Mouse (Mus musculus): ENCODE results near the gene Lgals1. TPM values are rescaled to one million over a fixed set of nuclear protein-coding genes. Genes with fewer than 3 reads are reported as not detected.

Lgals1 gene
- polyA plus RNA-seq, 1 experiment = 13,722 TPM

GRCm38 (mm10) chr15:78957021-78957420 lies 30.5 kb downstream of the Lgals1 start:
- no peak overlapping the region for H3ac ChIP-seq (ENCODE audit: control insufficient read depth, insufficient read length)
- H3K4me2 ChIP-seq (ENCODE audit: low read depth) = no peak overlapping the region
- H3K4me3 ChIP-seq = no peak overlapping the region
- no peaks in the 10 kb centered on the region for H3K36me3 ChIP-seq (ENCODE audit: control insufficient read depth, insufficient read depth)
- no peaks in the 10 kb centered on the region for H3K27me3 ChIP-seq (ENCODE audit: control insufficient read depth, insufficient read depth, insufficient read length)
- TF ChIP-seq CEBPB (IDR thresholded peaks at IDR 0.05; ENCODE audit: insufficient read depth, poor library complexity, severe bottlenecking) (no peak), SRF (IDR thresholded peaks at IDR 0.05; ENCODE audit: control insufficient read depth, insufficient read length, low read depth) (no peak), USF1 (IDR thresholded peaks at IDR 0.05; ENCODE audit: low read depth) (no peak), MYOD1 (IDR thresholded peaks at IDR 0.05; ENCODE audit: control insufficient read depth in 1 of 3, insufficient read length in 2 of 3, low read depth in 2 of 3) (no peak), E2F4 (IDR thresholded peaks at IDR 0.05; ENCODE audit: insufficient read depth) (no peak), TCF3 (IDR thresholded peaks at IDR 0.05; ENCODE audit: insufficient read length, low read depth) (no peak), POLR2A (IDR thresholded peaks at IDR 0.05; ENCODE audit: insufficient read length, low read depth) (no peak), MAX (IDR thresholded peaks at IDR 0.05; ENCODE audit: low read depth) (no peak)
- H3K79me2 ChIP-seq (ENCODE audit: control insufficient read depth, insufficient read depth) = no peaks in the 10 kb centered on the region

DNA sequence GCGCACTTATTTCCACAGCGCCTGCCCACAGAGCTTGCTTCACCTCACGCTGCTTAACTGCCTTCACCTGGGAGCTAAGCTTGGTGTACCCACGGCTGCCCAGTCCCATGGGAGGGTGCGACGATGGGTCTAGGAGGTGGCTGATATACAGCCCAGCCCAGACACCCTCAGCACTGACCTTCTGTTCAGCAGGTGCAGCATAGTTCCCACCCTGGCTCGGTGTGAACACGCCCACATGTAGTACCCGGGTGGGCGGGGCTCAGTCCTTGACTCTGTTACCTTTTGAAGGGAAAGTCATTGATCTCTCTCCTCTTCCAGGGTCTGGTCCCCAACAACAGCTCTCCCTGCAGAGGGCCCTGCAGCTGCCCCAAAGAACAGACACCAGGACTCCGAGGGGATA lies 33.0 kb downstream of the Lgals1 start:
- H3K4me3 ChIP-seq = no peak overlapping the region
- TF ChIP-seq POLR2AphosphoS2 (IDR thresholded peaks at IDR 0.05; ENCODE audit: insufficient read length, low read depth) = no peak
- no peak for TF ChIP-seq TCF3 (IDR thresholded peaks at IDR 0.05; ENCODE audit: insufficient read length, low read depth)
- TF ChIP-seq TCF12 (IDR thresholded peaks at IDR 0.05; ENCODE audit: insufficient read depth, poor library complexity, severe bottlenecking) = no peak
- TF ChIP-seq MAX (IDR thresholded peaks at IDR 0.05; ENCODE audit: low read depth) = no peak
- TF ChIP-seq E2F4 (IDR thresholded peaks at IDR 0.05; ENCODE audit: insufficient read depth) = no peak
- no peak for TF ChIP-seq MYOD1 (IDR thresholded peaks at IDR 0.05; ENCODE audit: control insufficient read depth in 1 of 3, insufficient read length in 2 of 3, low read depth in 2 of 3)
- no peak for TF ChIP-seq SRF (IDR thresholded peaks at IDR 0.05; ENCODE audit: control insufficient read depth, insufficient read length, low read depth)
- TF ChIP-seq MYOG (IDR thresholded peaks at IDR 0.05; ENCODE audit: control insufficient read depth in 1 of 3, insufficient read depth in 1 of 3, insufficient read length in 2 of 3, low read depth in 2 of 3) = no peak
- TF ChIP-seq POLR2A (IDR thresholded peaks at IDR 0.05; ENCODE audit: insufficient read length, low read depth) = no peak
- no peak for TF ChIP-seq CEBPB (IDR thresholded peaks at IDR 0.05; ENCODE audit: insufficient read depth, poor library complexity, severe bottlenecking)
- TF ChIP-seq USF1 (IDR thresholded peaks at IDR 0.05; ENCODE audit: low read depth) = no peak

DNA sequence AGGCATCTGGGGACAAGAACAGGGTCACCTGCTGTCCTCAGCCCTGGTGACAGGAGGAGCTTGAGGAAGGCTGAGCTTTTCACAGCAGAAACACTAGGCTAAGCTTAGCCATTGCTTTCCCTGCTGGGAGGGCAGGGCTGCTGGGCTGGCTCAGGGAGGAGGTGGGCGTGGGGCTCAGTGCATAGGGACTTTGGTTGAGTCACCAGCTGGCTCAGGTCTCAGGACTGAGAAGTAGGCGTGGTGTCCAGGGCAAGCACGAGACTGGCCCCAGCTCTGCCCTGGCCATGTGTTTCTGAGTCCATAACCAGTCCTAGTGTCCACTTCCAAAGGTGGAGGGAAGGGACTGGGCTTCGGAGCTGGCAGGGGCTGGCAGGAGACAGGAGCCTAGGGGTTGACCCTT lies 33.6 kb downstream of the Lgals1 start:
- Histone ChIP-seq H3ac (ENCODE audit: control insufficient read depth, insufficient read length) (no peak overlapping the region), H3K4me3 (no peak overlapping the region), H3K79me2 (ENCODE audit: control insufficient read depth, insufficient read depth) (no peaks in the 10 kb centered on the region), H3K36me3 (ENCODE audit: control insufficient read depth, insufficient read depth) (no peaks in the 10 kb centered on the region), H3K4me2 (ENCODE audit: low read depth) (no peak overlapping the region), H3K27me3 (ENCODE audit: control insufficient read depth, insufficient read depth, insufficient read length) (peaks cover 7% of the 10 kb centered on the region)
- TF ChIP-seq E2F4 (IDR thresholded peaks at IDR 0.05; ENCODE audit: insufficient read depth) (no peak), TCF3 (IDR thresholded peaks at IDR 0.05; ENCODE audit: insufficient read length, low read depth) (no peak), USF1 (IDR thresholded peaks at IDR 0.05; ENCODE audit: low read depth) (no peak), CEBPB (IDR thresholded peaks at IDR 0.05; ENCODE audit: insufficient read depth, poor library complexity, severe bottlenecking) (no peak), REST (IDR thresholded peaks at IDR 0.05; ENCODE audit: insufficient read depth, insufficient read length) (no peak), POLR2A (IDR thresholded peaks at IDR 0.05; ENCODE audit: insufficient read length, low read depth) (no peak), MYOD1 (IDR thresholded peaks at IDR 0.05; ENCODE audit: control insufficient read depth in 1 of 3, insufficient read length in 2 of 3, low read depth in 2 of 3) (peak in 1 of 3 experiments; percentile 7)

More for the DNA sequence above, 33.0 kb downstream of the Lgals1 start:
- peaks cover 1% of the 10 kb centered on the region for H3K27me3 ChIP-seq (ENCODE audit: control insufficient read depth, insufficient read depth, insufficient read length)
- H3K36me3 ChIP-seq (ENCODE audit: control insufficient read depth, insufficient read depth) = no peaks in the 10 kb centered on the region
- no peak overlapping the region for H3K4me2 ChIP-seq (ENCODE audit: low read depth)
- H3K79me2 ChIP-seq (ENCODE audit: control insufficient read depth, insufficient read depth) = no peaks in the 10 kb centered on the region
- H3ac ChIP-seq (ENCODE audit: control insufficient read depth, insufficient read length) = no peak overlapping the region

GRCm38 (mm10) chr15:78962885-78963284 lies 36.4 kb downstream of the Lgals1 start:
- Histone ChIP-seq H3ac (ENCODE audit: control insufficient read depth, insufficient read length) (no peak overlapping the region), H3K4me2 (ENCODE audit: low read depth) (no peak overlapping the region), H3K36me3 (ENCODE audit: control insufficient read depth, insufficient read depth) (no peaks in the 10 kb centered on the region), H3K79me2 (ENCODE audit: control insufficient read depth, insufficient read depth) (no peaks in the 10 kb centered on the region), H3K27me3 (ENCODE audit: control insufficient read depth, insufficient read depth, insufficient read length) (peaks cover 33% of the 10 kb centered on the region), H3K4me3 (no peak overlapping the region)
- no peak for TF ChIP-seq SRF (IDR thresholded peaks at IDR 0.05; ENCODE audit: control insufficient read depth, insufficient read length, low read depth)
- peak in 2 of 3 experiments; percentile 42 to 54 for TF ChIP-seq MYOD1 (IDR thresholded peaks at IDR 0.05; ENCODE audit: control insufficient read depth in 1 of 3, insufficient read length in 2 of 3, low read depth in 2 of 3)

DNA sequence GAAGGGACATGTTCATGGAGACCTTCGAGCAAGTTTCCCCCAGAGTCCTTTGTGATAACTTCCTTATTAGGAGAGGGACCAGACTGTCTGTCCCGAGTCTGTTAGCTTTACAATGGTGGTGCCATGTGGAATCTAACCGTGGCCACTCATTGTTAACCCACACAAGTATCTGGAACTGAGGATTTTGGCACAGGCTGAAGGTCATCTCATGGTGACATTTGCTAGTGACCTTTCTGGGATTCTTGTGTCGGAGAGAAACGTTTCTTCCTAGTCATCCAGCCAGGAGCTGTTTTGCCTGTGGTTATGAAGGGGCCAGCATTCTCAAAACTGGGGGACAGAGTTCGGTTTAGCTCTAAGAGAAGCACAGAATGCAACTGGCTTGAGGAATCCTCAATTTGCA lies 45.1 kb downstream of the Lgals1 start:
- TF ChIP-seq E2F4 (IDR thresholded peaks at IDR 0.05; ENCODE audit: insufficient read depth) (no peak), POLR2A (IDR thresholded peaks at IDR 0.05; ENCODE audit: insufficient read length, low read depth) (no peak), SRF (IDR thresholded peaks at IDR 0.05; ENCODE audit: control insufficient read depth, insufficient read length, low read depth) (no peak), MYOG (IDR thresholded peaks at IDR 0.05; ENCODE audit: control insufficient read depth in 1 of 3, insufficient read depth in 1 of 3, insufficient read length in 2 of 3, low read depth in 2 of 3) (no peak), TCF12 (IDR thresholded peaks at IDR 0.05; ENCODE audit: insufficient read depth, poor library complexity, severe bottlenecking) (no peak), CEBPB (IDR thresholded peaks at IDR 0.05; ENCODE audit: insufficient read depth, poor library complexity, severe bottlenecking) (no peak), REST (IDR thresholded peaks at IDR 0.05; ENCODE audit: insufficient read depth, insufficient read length) (no peak), MYOD1 (IDR thresholded peaks at IDR 0.05; ENCODE audit: control insufficient read depth in 1 of 3, insufficient read length in 2 of 3, low read depth in 2 of 3) (no peak), TCF3 (IDR thresholded peaks at IDR 0.05; ENCODE audit: insufficient read length, low read depth) (no peak), MAX (IDR thresholded peaks at IDR 0.05; ENCODE audit: low read depth) (no peak), POLR2AphosphoS2 (IDR thresholded peaks at IDR 0.05; ENCODE audit: insufficient read length, low read depth) (no peak), USF1 (IDR thresholded peaks at IDR 0.05; ENCODE audit: low read depth) (no peak)
- no peak overlapping the region for H3K4me2 ChIP-seq (ENCODE audit: low read depth)
- peaks cover 86% of the 10 kb centered on the region for H3K27me3 ChIP-seq (ENCODE audit: control insufficient read depth, insufficient read depth, insufficient read length)

More for the DNA sequence above, 45.1 kb downstream of the Lgals1 start:
- Histone ChIP-seq H3K79me2 (ENCODE audit: control insufficient read depth, insufficient read depth) (no peaks in the 10 kb centered on the region), H3ac (ENCODE audit: control insufficient read depth, insufficient read length) (no peak overlapping the region), H3K4me3 (no peak overlapping the region), H3K36me3 (ENCODE audit: control insufficient read depth, insufficient read depth) (no peaks in the 10 kb centered on the region)
